Comparison of ENCODE assay signal across 30 mouse cellular contexts in the genomic region with DNA sequence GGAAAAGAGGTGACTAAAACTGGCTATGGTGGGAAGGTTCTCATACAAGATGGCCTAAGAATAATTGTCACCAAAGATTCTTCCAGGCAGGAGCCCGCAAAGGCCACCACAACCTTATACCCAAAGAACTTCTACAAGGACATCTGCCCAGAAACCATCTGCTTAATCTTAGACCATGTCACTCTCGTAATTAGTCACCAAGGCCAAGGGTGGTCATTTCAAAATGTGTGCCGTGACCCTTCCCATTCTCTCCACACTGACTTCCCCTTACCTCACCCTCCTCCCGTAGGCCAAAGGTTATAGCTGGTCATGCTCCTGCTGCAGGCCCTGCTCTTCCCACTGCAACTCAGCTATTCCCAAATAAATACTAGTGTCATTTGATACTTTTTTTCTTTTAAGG. TPM values are rescaled to one million over a fixed set of nuclear protein-coding genes. Genes with fewer than 3 reads are reported as not detected.
A peak's percentile ranks its signal among the peaks of the same experiment; 100 is the strongest.
DNase-seq lines count a peak whose midpoint lies in the region; TF ChIP-seq lines count a peak whose summit lies in the region.
"Had no signal": no experiment of that assay in that cellular context is flagged by ENCODE, and none has a peak within 500 bp of the region (broad histone marks: within the 10 kb centered on the region; RNA-seq: fewer than 3 reads in every experiment).

No protein-coding gene starts in this region.

- 87% methylated on average over 4 of the region's 4 CpGs for WGBS in heart, adult 2 months

- dilution Hi-C loops in CH12.LX (cut with MboI; ENCODE audit: extremely low pct_ligation_motif_present, extremely low pct_unique_long_range_greater_than_20kb, low sequenced_read_pairs): no loop called here

- no peak for TF ChIP-seq EP300 in heart, adult 2 months (IDR thresholded peaks at IDR 0.05; ENCODE audit: insufficient read depth, low read depth, low read length)
- no peak for TF ChIP-seq EP300 in CH12.LX (IDR thresholded peaks at IDR 0.05; ENCODE audit: low read length)

- DNase-seq in heart, adult 2 months: no peak
- no peak for DNase-seq in heart, adult 8-10 months (ENCODE audit: low spot score)
- DNase-seq in CH12.LX (ENCODE audit: extremely low read depth): no peak
- DNase-seq in lung, postnatal 14 days: no peak
- no peak for DNase-seq in right cerebral cortex, postnatal 36 days (ENCODE audit: low spot score in 2 of 2)
- DNase-seq: adrenal gland, adult 8-10 months; cerebellum, adult 11 months; cerebellum, adult 2 months; cerebellum, adult 9-11 months; cerebellum, postnatal 25 days; gastrocnemius, postnatal 14 days; heart, postnatal 10 days; heart, postnatal 36 days had no signal

- peaks cover 2% of the 10 kb centered on the region for H3K36me3 ChIP-seq in heart, adult 2 months (ENCODE audit: control insufficient read depth, insufficient read depth, low read length)
- H3K36me3 ChIP-seq in CH12.LX (replicated peaks in 1 of 2; ENCODE audit: control insufficient read depth in 1 of 2, insufficient read depth in 1 of 2, low read length in 1 of 2): no peaks in the 10 kb centered on the region
- H3K36me3 ChIP-seq: embryonic facial prominence, embryonic 12.5 days; embryonic facial prominence, embryonic 15.5 days; forebrain, embryonic 12.5 days; forebrain, embryonic 15.5 days; G1E; heart, embryonic 12.5 days; heart, embryonic 15.5 days; hindbrain, embryonic 10.5 days; hindbrain, embryonic 13.5 days; intestine, embryonic 15.5 days had no signal

- no peak overlapping the region for H3K4me2 ChIP-seq in CH12.LX (ENCODE audit: insufficient read depth, low read depth, poor library complexity, severe bottlenecking)
- H3K4me2 ChIP-seq: embryonic facial prominence, embryonic 12.5 days; embryonic facial prominence, embryonic 15.5 days; forebrain, embryonic 12.5 days; forebrain, embryonic 15.5 days; heart, embryonic 12.5 days; heart, embryonic 15.5 days; hindbrain, embryonic 13.5 days; intestine, embryonic 15.5 days had no signal

- H3K79me2 ChIP-seq in heart, adult 2 months (replicated peaks; ENCODE audit: control insufficient read depth, insufficient read depth, low read length): no peaks in the 10 kb centered on the region
- H3K79me2 ChIP-seq in CH12.LX (replicated peaks; ENCODE audit: control insufficient read depth, extremely low read depth, insufficient read depth, poor library complexity, severe bottlenecking): no peaks in the 10 kb centered on the region

- no peaks in the 10 kb centered on the region for H3K9me3 ChIP-seq in CH12.LX (replicated peaks; ENCODE audit: low read length)
- H3K9me3 ChIP-seq: embryonic facial prominence, embryonic 12.5 days; embryonic facial prominence, embryonic 15.5 days; forebrain, embryonic 12.5 days; forebrain, embryonic 15.5 days; G1E; heart, embryonic 12.5 days; heart, embryonic 15.5 days; hindbrain, embryonic 10.5 days; hindbrain, embryonic 13.5 days; intestine, embryonic 15.5 days had no signal

- TF ChIP-seq CTCF in heart, adult 2 months (IDR thresholded peaks at IDR 0.05): no peak
- TF ChIP-seq CTCF in CH12.LX (conservative IDR thresholded peaks at IDR 0.05 in 1 of 2, IDR thresholded peaks at IDR 0.05 in 1 of 2; ENCODE audit: low read depth in 2 of 2, low read length in 2 of 2): no peak

- in situ Hi-C loops in CH12.LX (cut with MboI; ENCODE audit: low pct_ligation_motif_present, low pct_unique_long_range_greater_than_20kb, low sequenced_read_pairs): no loop called here

- intact Hi-C loops in heart, adult 2 months (cut with DNase I): loop anchor here (1.0 kb wide), 1 partner anchor 15 kb away; no protein-coding TSS in a partner anchor

- no peak for TF ChIP-seq POLR2A in heart, adult 2 months (IDR thresholded peaks at IDR 0.05; ENCODE audit: insufficient read depth, low read depth, low read length)
- TF ChIP-seq POLR2A in CH12.LX (IDR thresholded peaks at IDR 0.05; ENCODE audit: low read depth, low read length): no peak

- H3K4me1 ChIP-seq in heart, adult 2 months (ENCODE audit: control insufficient read depth, insufficient read depth, low read length): peaks cover 20% of the 10 kb centered on the region
- peaks cover 4 to 7% of the 10 kb centered on the region in 2 experiments; a peak in 1 of 4 replicates for H3K4me1 ChIP-seq in CH12.LX (ENCODE audit: control insufficient read depth in 1 of 2, insufficient read depth in 2 of 2)
- H3K4me1 ChIP-seq in brown adipose tissue, adult 24 weeks (ENCODE audit: control insufficient read depth, insufficient read depth, insufficient read length, low read length): peaks cover 40% of the 10 kb centered on the region
- H3K4me1 ChIP-seq: embryonic facial prominence, embryonic 15.5 days; forebrain, embryonic 15.5 days; intestine, embryonic 15.5 days had no signal

- TF ChIP-seq RAD21 in CH12.LX (IDR thresholded peaks at IDR 0.05; ENCODE audit: low read depth, low read length): no peak

- no peak overlapping the region for H3K4me3 ChIP-seq in heart, adult 2 months
- H3K4me3 ChIP-seq in CH12.LX (replicated peaks in 1 of 3; ENCODE audit: low read depth in 2 of 3, low read length in 2 of 3, poor library complexity in 1 of 3): no peak overlapping the region
- no peak overlapping the region for H3K4me3 ChIP-seq in brown adipose tissue, adult 24 weeks (ENCODE audit: insufficient read depth, low read depth, low read length)
- H3K4me3 ChIP-seq: embryonic facial prominence, embryonic 12.5 days; embryonic facial prominence, embryonic 15.5 days; forebrain, embryonic 12.5 days; forebrain, embryonic 15.5 days; heart, embryonic 12.5 days; heart, embryonic 15.5 days; hindbrain, embryonic 10.5 days; hindbrain, embryonic 13.5 days; intestine, embryonic 15.5 days had no signal

- peak overlapping the region; percentile 89 for H3K27ac ChIP-seq in heart, adult 2 months
- no peak overlapping the region for H3K27ac ChIP-seq in CH12.LX (ENCODE audit: insufficient read depth, low read depth)
- H3K27ac ChIP-seq in brown adipose tissue, adult 24 weeks (replicated peaks; ENCODE audit: low read depth, low read length): peak overlapping the region; percentile 96
- H3K27ac ChIP-seq: embryonic facial prominence, embryonic 12.5 days; embryonic facial prominence, embryonic 15.5 days; forebrain, embryonic 12.5 days; forebrain, embryonic 15.5 days; heart, embryonic 15.5 days; hindbrain, embryonic 10.5 days; hindbrain, embryonic 13.5 days; intestine, embryonic 15.5 days had no signal

- no peaks in the 10 kb centered on the region for H3K27me3 ChIP-seq in heart, adult 2 months (ENCODE audit: control insufficient read depth, insufficient read depth, low read length)
- no peaks in the 10 kb centered on the region for H3K27me3 ChIP-seq in CH12.LX (replicated peaks)
- H3K27me3 ChIP-seq: embryonic facial prominence, embryonic 12.5 days; embryonic facial prominence, embryonic 15.5 days; forebrain, embryonic 15.5 days; heart, embryonic 12.5 days; heart, embryonic 15.5 days; hindbrain, embryonic 13.5 days; intestine, embryonic 15.5 days; Patski had no signal

- no peak overlapping the region for H3K9ac ChIP-seq in heart, adult 2 months (ENCODE audit: low read depth, low read length)
- no peak overlapping the region for H3K9ac ChIP-seq in CH12.LX (ENCODE audit: insufficient read depth, low read depth)
- H3K9ac ChIP-seq: embryonic facial prominence, embryonic 12.5 days; embryonic facial prominence, embryonic 15.5 days; forebrain, embryonic 12.5 days; forebrain, embryonic 15.5 days; heart, embryonic 12.5 days; heart, embryonic 15.5 days; hindbrain, embryonic 13.5 days; intestine, embryonic 15.5 days had no signal

TF ChIP-seq in CH12.LX, 34 proteins besides CTCF, POLR2A, EP300 and RAD21:
- TF ChIP-seq RCOR1 (conservative IDR thresholded peaks at IDR 0.05; ENCODE audit: low read depth, low read length): no peak
- TF ChIP-seq IRF4 (IDR thresholded peaks at IDR 0.05; ENCODE audit: low read depth, low read length): peak; percentile 54; the same call in 1 of the 2 replicates
- no peak for TF ChIP-seq MAZ (IDR thresholded peaks at IDR 0.05; ENCODE audit: low read depth, low read length)
- no peak for TF ChIP-seq ELF1 (IDR thresholded peaks at IDR 0.05; ENCODE audit: low read depth, low read length)
- TF ChIP-seq TBP (conservative IDR thresholded peaks at IDR 0.05; ENCODE audit: low read depth, low read length): no peak
- no peak for TF ChIP-seq HCFC1 (IDR thresholded peaks at IDR 0.05; ENCODE audit: low read depth, low read length)
- TF ChIP-seq TCF12 (IDR thresholded peaks at IDR 0.05; ENCODE audit: low read depth, low read length): 0 out of 2 replicates have a peak, but pooled peaks have one; percentile 14

RNA-seq across cellular contexts. Expression of gene Rgcc, which starts 22.5 kb away (rescaled TPM):
- 100 to 1,000 TPM in 1 of 2 experiments, 10 to 100 TPM in 1; 66.4 to 116 TPM for total RNA-seq in heart, adult 2 months (2021)
- polyA plus RNA-seq in heart, adult 2 months (2012; rRNA removed): 91.8 and 124 TPM in 2 replicates
- 10 to 100 TPM; 34.3 to 72.1 (median 56.2) TPM for total RNA-seq in heart, adult 8-10 months (2022)
- total RNA-seq in CH12.LX (2012; rRNA removed) (1.6 and 2.2 TPM in 2 replicates), CH12.LX (2014; rRNA removed) (3.3 and 5.2 TPM in 2 replicates)
- polyA plus RNA-seq in CH12.LX (2012; ENCODE audit: insufficient read length, low read depth): 1.2 and 2.3 TPM in 2 replicates
- 325 and 446 TPM in 2 replicates for polyA plus RNA-seq in brown adipose tissue, adult 24 weeks (2012; ENCODE audit: insufficient read depth, insufficient read length, missing spikeins)
- total RNA-seq: G1E had no signal
- polyA plus RNA-seq: G1E had no signal

RNA-seq across cellular contexts. Expression of gene Zfp957, which starts 31.8 kb away (rescaled TPM):
- not detected for total RNA-seq in heart, adult 2 months (2021)
- not detected in 2 replicates for polyA plus RNA-seq in heart, adult 2 months (2012; rRNA removed)
- total RNA-seq in heart, adult 8-10 months (2022): not detected
- total RNA-seq in CH12.LX (2012; rRNA removed) (not detected in 2 replicates), CH12.LX (2014; rRNA removed) (not detected in 2 replicates)
- not detected in 2 replicates for polyA plus RNA-seq in CH12.LX (2012; ENCODE audit: insufficient read length, low read depth)
- polyA plus RNA-seq in brown adipose tissue, adult 24 weeks (2012; ENCODE audit: insufficient read depth, insufficient read length, missing spikeins): not detected in 2 replicates
- total RNA-seq: adrenal gland, postnatal 36 days; common myeloid progenitor, adult 5-6 weeks; G1E; gastrocnemius, adult 18-20 months; gastrocnemius, postnatal 14 days; heart, postnatal 10 days; heart, postnatal 36 days had no signal
- polyA plus RNA-seq: cerebellum, adult 2 months; embryonic facial prominence, embryonic 12.5 days; embryonic facial prominence, embryonic 15.5 days; forebrain, embryonic 12.5 days; forebrain, embryonic 15.5 days; G1E; gonadal fat pad, adult 2 months; heart, embryonic 12.5 days; heart, embryonic 15.5 days; hindbrain, embryonic 10.5 days; hindbrain, embryonic 13.5 days; hindbrain, embryonic 16.5 days; intestine, embryonic 15.5 days had no signal

Comparison
In these comparisons a context has a peak if more than half of its experiments do, and no peak if none do; other contexts are left out.
1. RNA of gene Rgcc, which starts 22.5 kb away (total RNA-seq): 66.4 to 116 TPM in heart, adult 2 months and 34.3 to 72.1 TPM in heart, adult 8-10 months; 1.6 to 5.2 TPM in CH12.LX; every median in the first group is over 4 times any median in the second.